7 mouse cellular contexts compared by ENCODE assay signal in genomic region chr13:33003523-33004413, GRCm38 (mm10). TPM values are rescaled to one million over a fixed set of nuclear protein-coding genes. Genes with fewer than 3 reads are reported as not detected.
DNase-seq lines count a peak whose midpoint lies in the region; ATAC-seq and TF ChIP-seq lines count a peak whose summit lies in the region.

No protein-coding gene starts in this region.

- WGBS in limb, embryonic 14.5 days = 59% methylated on average over 9 of the region's 9 CpGs
- WGBS in small intestine, adult 2 months = 44% methylated on average over 9 of the region's 9 CpGs

- H3K4me2 ChIP-seq in limb, embryonic 14.5 days (replicated peaks; ENCODE audit: low read depth, low read length, severe bottlenecking) = peak overlapping the region; percentile 47

- H3K27ac ChIP-seq in limb, embryonic 14.5 days (replicated peaks; ENCODE audit: low read depth, low read length) = peak overlapping the region; percentile 68
- peak overlapping the region; percentile 70 for H3K27ac ChIP-seq in small intestine, adult 2 months (ENCODE audit: insufficient read depth, low read depth, low read length)

- no peak for TF ChIP-seq CTCF in small intestine, adult 2 months (IDR thresholded peaks at IDR 0.05; ENCODE audit: extremely low read depth, insufficient read length, insufficient replicate concordance, low read depth, low read length)

- peak; percentile 76 for ATAC-seq in erythroid progenitor cell, adult 5-6 weeks (replicated peaks; ENCODE audit: low FRiP score, poor library complexity, severe bottlenecking)
- ATAC-seq in limb, embryonic 14.5 days (ENCODE audit: low FRiP score, low read depth) = 0 out of 2 replicates have a peak, but pooled peaks have one; percentile 7

- TF ChIP-seq POLR2A in limb, embryonic 14.5 days (IDR thresholded peaks at IDR 0.05; ENCODE audit: borderline replicate concordance, extremely low read depth, insufficient read depth, insufficient read length) = no peak
- TF ChIP-seq POLR2A in small intestine, adult 2 months (IDR thresholded peaks at IDR 0.05; ENCODE audit: low read depth, low read length) = no peak

- DNase-seq in 416B (ENCODE audit: low read depth) = peak; percentile 81
- peak; percentile 46 for DNase-seq in CD4-positive, CD25-positive, alpha-beta regulatory T cell, adult 2 months (ENCODE audit: low read depth, low spot score)
- no peak for DNase-seq in limb, embryonic 14.5 days (ENCODE audit: low spot score)
- DNase-seq in cerebellum, postnatal 25 days = no peak
- no peak for DNase-seq in ovary, postnatal 10 days (ENCODE audit: low spot score)

- peak overlapping the region; percentile 30 for H3K4me3 ChIP-seq in limb, embryonic 14.5 days (replicated peaks; ENCODE audit: low read length)
- peak overlapping the region; percentile 69 for H3K4me3 ChIP-seq in small intestine, adult 2 months (ENCODE audit: low read depth, low read length)

- peak overlapping the region; percentile 57 for H3K9ac ChIP-seq in limb, embryonic 14.5 days (ENCODE audit: low read depth, low read length, severe bottlenecking)

- no peaks in the 10 kb centered on the region for H3K27me3 ChIP-seq in limb, embryonic 14.5 days (ENCODE audit: control insufficient read depth, insufficient read depth, low read length)
- no peaks in the 10 kb centered on the region for H3K27me3 ChIP-seq in small intestine, adult 2 months (ENCODE audit: control insufficient read depth, insufficient read depth, low read length)

- no peaks in the 10 kb centered on the region for H3K36me3 ChIP-seq in limb, embryonic 14.5 days (ENCODE audit: control insufficient read depth, insufficient read depth, low read length)
- 0 out of 2 replicates have a peak, but pooled peaks cover under 1% of the 10 kb centered on the region for H3K36me3 ChIP-seq in small intestine, adult 2 months (ENCODE audit: control insufficient read depth, insufficient read depth, low read length)

- no peaks in the 10 kb centered on the region for H3K4me1 ChIP-seq in limb, embryonic 14.5 days (ENCODE audit: control insufficient read depth, insufficient read depth, low read length)
- H3K4me1 ChIP-seq in small intestine, adult 2 months (ENCODE audit: control insufficient read depth, insufficient read depth, insufficient read length, low read length) = peaks cover 3% of the 10 kb centered on the region

- no peaks in the 10 kb centered on the region for H3K9me3 ChIP-seq in limb, embryonic 14.5 days (ENCODE audit: control insufficient read depth, low read length)

RNA-seq across cellular contexts. Expression of gene Serpinb9, which starts 0.7 kb away (rescaled TPM):
- total RNA-seq in erythroid progenitor cell, adult 5-6 weeks (2015; ENCODE audit: low replicate concordance) = 13.3 and 17.6 TPM in 2 replicates
- total RNA-seq in erythroid progenitor cell, adult 5-6 weeks (2017; ENCODE audit: low replicate concordance) = 8.0 and 15.6 TPM in 2 replicates
- polyA plus RNA-seq in limb, embryonic 14.5 days (2012; rRNA removed) = 2.4 and 2.6 TPM in 2 replicates
- polyA plus RNA-seq in limb, embryonic 14.5 days (2014; fragmentation: Nextera tagmentation; extraction: Ambion mirVana) = 4.2 and 4.6 TPM in 2 replicates
- 0.69 and 0.95 TPM in 2 replicates for polyA plus RNA-seq in small intestine, adult 2 months (2012; rRNA removed)

RNA-seq across cellular contexts. Expression of gene Serpinb9b, which starts 23.4 kb away (rescaled TPM):
- not detected in 2 replicates for total RNA-seq in erythroid progenitor cell, adult 5-6 weeks (2015; ENCODE audit: low replicate concordance)
- total RNA-seq in erythroid progenitor cell, adult 5-6 weeks (2017; ENCODE audit: low replicate concordance) = not detected in 2 replicates
- 0.10 TPM in 2 replicates for polyA plus RNA-seq in limb, embryonic 14.5 days (2012; rRNA removed)
- 0.10 TPM in 1 of 2 replicates, not detected in the other for polyA plus RNA-seq in limb, embryonic 14.5 days (2014; fragmentation: Nextera tagmentation; extraction: Ambion mirVana)
- 0.04 TPM in 1 of 2 replicates, not detected in the other for polyA plus RNA-seq in small intestine, adult 2 months (2012; rRNA removed)

RNA-seq across cellular contexts. Expression of gene Serpinb6b, which starts 38.8 kb away (rescaled TPM):
- 14.4 and 18.9 TPM in 2 replicates for total RNA-seq in erythroid progenitor cell, adult 5-6 weeks (2015; ENCODE audit: low replicate concordance)
- total RNA-seq in erythroid progenitor cell, adult 5-6 weeks (2017; ENCODE audit: low replicate concordance) = 16.6 and 20.0 TPM in 2 replicates
- polyA plus RNA-seq in limb, embryonic 14.5 days (2012; rRNA removed) = 0.73 and 1.0 TPM in 2 replicates
- 1.5 and 1.6 TPM in 2 replicates for polyA plus RNA-seq in limb, embryonic 14.5 days (2014; fragmentation: Nextera tagmentation; extraction: Ambion mirVana)
- 0.52 and 0.85 TPM in 2 replicates for polyA plus RNA-seq in small intestine, adult 2 months (2012; rRNA removed)

Comparison
In these comparisons a context has a peak if more than half of its experiments do, and no peak if none do; other contexts are left out.
1. DNase-seq: peak in 416B (single experiment) and CD4-positive, CD25-positive, alpha-beta regulatory T cell, adult 2 months (single experiment); none in limb, embryonic 14.5 days (single experiment), cerebellum, postnatal 25 days (0 of 2) and ovary, postnatal 10 days (single experiment).